Mouse (Mus musculus): ENCODE results near the gene Smpd1. TPM values are rescaled to one million over a fixed set of nuclear protein-coding genes. Genes with fewer than 3 reads are reported as not detected.
A peak's percentile ranks its signal among the peaks of the same experiment; 100 is the strongest.

The Smpd1 gene
- polyA plus RNA-seq, 1 experiment from 2014 or later = 40.8 TPM

DNA sequence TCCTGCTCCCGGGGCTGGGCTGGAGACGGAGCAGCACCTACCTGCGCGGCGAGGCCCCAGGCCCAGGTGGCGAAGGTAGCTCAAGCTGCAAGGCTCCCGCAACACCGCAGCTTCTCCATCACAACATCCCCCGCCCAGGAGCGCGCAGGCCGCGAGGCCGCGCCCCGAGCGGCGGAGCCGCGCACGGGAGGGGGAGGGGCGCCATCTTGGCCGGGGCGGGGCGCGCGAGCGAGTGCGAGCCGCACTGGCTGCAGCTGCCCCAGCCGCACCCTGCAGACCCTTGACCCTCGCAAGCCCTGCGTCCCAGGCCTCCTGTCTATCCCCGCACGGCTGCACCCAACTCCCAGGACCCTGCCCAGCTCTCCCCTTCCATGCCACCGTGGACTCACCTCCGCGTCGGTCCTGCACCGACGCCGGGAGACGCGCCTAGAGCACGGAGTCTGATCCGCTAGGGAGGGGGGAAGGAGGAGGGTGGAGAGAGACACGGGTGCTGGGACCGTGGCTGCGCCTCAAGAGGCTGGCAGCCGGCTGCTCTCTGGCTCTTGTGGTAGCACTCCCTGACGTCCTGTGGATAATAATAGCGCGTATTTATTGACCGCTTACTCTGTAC lies 27.0 kb downstream of the Smpd1 start, which contains the start of gene Apbb1:
TSS of gene Apbb1 (minus strand) at position 560 of the 610 bp plus-strand sequence.
- peak; percentile 85 for ATAC-seq (ENCODE audit: insufficient number of reproducible peaks, insufficient read depth, low FRiP score, low TSS enrichment)
- H3K9me3 ChIP-seq = no peaks in the 10 kb centered on the region
- no peaks in the 10 kb centered on the region for H3K36me3 ChIP-seq
- peak within 1 kb of the TSS; percentile 66 for H3K4me3 ChIP-seq
- no peaks in the 10 kb centered on the region for H3K27me3 ChIP-seq
- peak within 1 kb of the TSS; percentile 79 for H3K27ac ChIP-seq
- peak within 1 kb of the TSS; percentile 76 for H3K4me2 ChIP-seq (replicated peaks)
- peak within 1 kb of the TSS; percentile 78 for H3K9ac ChIP-seq
- under 1% methylated on average over 44 of the region's 54 CpGs for WGBS
- peaks cover 28% of the 10 kb centered on the region for H3K4me1 ChIP-seq

DNA sequence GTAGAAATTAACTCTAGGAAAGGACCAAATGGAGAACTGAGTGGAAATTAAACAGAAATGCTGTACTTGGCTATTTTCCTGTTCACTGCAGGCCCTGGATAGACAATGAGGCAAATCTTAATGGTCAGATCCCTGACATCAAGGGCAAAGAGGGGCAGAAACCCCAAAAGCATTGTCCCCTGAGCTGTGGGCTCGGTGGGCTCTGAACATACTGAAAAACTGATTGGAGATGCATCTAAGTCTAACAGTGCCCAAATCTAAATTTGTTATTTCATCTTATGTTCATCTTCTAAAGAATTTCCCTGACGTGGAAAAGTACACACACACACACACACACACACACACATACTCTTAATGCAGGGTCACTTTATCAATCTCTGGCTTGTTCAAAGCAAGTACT lies 27.8 kb downstream of the Smpd1 start:
- H3K27ac ChIP-seq = no peak overlapping the region
- no peak overlapping the region for H3K9ac ChIP-seq
- H3K4me2 ChIP-seq (replicated peaks) = peak overlapping the region; percentile 76
- ATAC-seq (ENCODE audit: insufficient number of reproducible peaks, insufficient read depth, low FRiP score, low TSS enrichment) = no peak
- H3K36me3 ChIP-seq = no peaks in the 10 kb centered on the region
- 79% methylated on average over 2 of the region's 2 CpGs for WGBS
- no peaks in the 10 kb centered on the region for H3K9me3 ChIP-seq
- peaks cover 20% of the 10 kb centered on the region for H3K4me1 ChIP-seq
- no peaks in the 10 kb centered on the region for H3K27me3 ChIP-seq
- peak overlapping the region; percentile 66 for H3K4me3 ChIP-seq

DNA sequence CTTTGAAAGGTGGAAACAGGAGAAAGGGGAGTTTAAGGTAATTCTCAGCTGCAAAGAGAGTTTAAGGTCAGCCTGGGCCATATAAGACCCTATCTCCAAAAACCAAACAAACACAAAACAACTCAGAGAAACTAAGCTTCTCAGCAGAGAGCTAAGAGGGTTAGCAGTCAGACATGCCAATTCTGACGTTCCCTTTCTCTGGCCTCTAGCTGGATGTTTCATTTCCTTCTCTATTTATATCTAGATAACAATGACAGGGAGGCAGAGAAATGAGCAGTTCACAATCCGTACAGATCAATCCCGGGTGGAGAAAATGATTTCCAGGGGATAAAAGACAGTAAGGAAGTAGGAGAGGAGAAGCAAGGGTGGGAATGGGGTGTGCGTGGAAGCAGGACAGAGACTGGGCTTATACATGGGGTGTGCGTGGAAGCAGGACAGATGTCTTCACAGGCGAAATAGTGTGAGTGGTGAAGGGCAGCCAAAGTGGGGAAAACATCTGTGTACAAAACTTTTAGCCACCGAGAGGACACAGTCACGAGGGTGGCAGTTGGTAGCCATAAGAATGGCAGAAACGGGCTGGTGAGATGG lies 34.3 kb downstream of the Smpd1 start:
- no peak overlapping the region for H3K27ac ChIP-seq
- no peak overlapping the region for H3K4me2 ChIP-seq (replicated peaks)
- no peaks in the 10 kb centered on the region for H3K27me3 ChIP-seq
- no peaks in the 10 kb centered on the region; the same call in 1 of the 2 replicates for H3K4me1 ChIP-seq
- no peak for ATAC-seq (ENCODE audit: insufficient number of reproducible peaks, insufficient read depth, low FRiP score, low TSS enrichment)
- WGBS = 73% methylated on average over 9 of the region's 9 CpGs
- no peaks in the 10 kb centered on the region for H3K36me3 ChIP-seq
- H3K9me3 ChIP-seq = no peaks in the 10 kb centered on the region
- no peak overlapping the region for H3K4me3 ChIP-seq
- no peak overlapping the region for H3K9ac ChIP-seq

DNA sequence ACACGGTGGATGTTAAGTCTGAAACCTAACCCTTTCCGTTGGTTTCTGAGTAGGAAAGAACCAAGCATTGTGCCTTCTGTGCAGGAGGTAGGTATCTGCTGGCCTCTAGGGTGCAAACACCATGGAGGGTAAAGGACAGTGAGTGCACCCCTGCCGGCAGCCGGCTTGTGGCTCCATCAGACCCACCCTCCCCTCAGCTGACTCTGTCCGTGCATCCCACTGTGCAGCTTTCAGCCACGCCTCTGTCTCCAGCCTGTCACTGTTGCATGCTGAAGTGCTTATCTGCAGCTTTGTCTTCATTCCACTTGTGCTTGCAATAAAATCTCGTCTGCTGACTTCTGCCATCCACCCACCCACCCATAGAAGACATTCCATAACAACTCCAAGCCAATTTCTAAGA lies 35.9 kb downstream of the Smpd1 start:
- ATAC-seq (ENCODE audit: insufficient number of reproducible peaks, insufficient read depth, low FRiP score, low TSS enrichment) = no peak
- H3K27ac ChIP-seq = no peak overlapping the region
- 18% methylated on average over 7 of the region's 7 CpGs for WGBS
- no peaks in the 10 kb centered on the region; the same call in 1 of the 2 replicates for H3K4me1 ChIP-seq
- no peaks in the 10 kb centered on the region for H3K36me3 ChIP-seq
- H3K27me3 ChIP-seq = no peaks in the 10 kb centered on the region
- no peaks in the 10 kb centered on the region for H3K9me3 ChIP-seq
- H3K4me2 ChIP-seq (replicated peaks) = no peak overlapping the region
- H3K4me3 ChIP-seq = no peak overlapping the region
- no peak overlapping the region for H3K9ac ChIP-seq

DNA sequence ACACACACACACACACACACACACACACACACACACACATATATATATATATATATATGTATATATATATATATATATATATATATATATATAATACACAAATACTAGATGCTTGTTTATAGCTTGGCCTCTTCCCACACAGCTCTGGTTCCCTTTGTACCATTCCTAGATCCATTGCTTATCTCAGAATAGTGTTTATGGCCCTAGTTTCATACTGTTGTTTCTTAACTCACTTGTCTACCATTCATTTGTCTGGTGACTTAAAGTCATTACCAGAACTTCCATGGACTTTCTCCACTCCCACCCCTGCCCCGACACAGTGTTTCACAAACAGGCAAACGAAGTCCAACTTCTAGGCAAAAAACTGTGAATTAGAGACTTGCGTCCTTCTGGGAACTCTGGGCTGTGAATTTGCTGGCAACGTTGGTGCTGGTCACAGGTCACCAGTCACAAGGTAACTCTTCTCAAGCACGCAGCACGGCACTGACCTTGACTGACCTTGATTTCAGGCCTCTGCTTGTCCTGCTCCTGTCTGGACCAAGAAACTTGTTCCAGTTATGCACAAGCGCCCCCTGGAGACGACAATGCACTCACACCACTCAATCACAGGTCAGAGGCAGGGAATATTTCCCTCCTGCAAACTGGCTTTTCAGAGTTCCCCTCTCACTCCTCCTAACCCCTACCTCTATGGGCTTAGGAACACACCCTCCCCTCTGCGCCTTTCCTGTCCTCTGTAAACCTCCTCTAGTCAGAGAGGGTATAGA lies 48.9 kb downstream of the Smpd1 start:
- ATAC-seq (ENCODE audit: insufficient number of reproducible peaks, insufficient read depth, low FRiP score, low TSS enrichment) = no peak
- Histone ChIP-seq H3K36me3 (no peaks in the 10 kb centered on the region), H3K9me3 (0 out of 2 replicates have a peak, but pooled peaks cover 5% of the 10 kb centered on the region), H3K27ac (no peak overlapping the region), H3K4me1 (no peaks in the 10 kb centered on the region), H3K4me3 (no peak overlapping the region), H3K9ac (no peak overlapping the region), H3K4me2 (replicated peaks) (no peak overlapping the region), H3K27me3 (no peaks in the 10 kb centered on the region)
- 31% methylated on average over 9 of the region's 9 CpGs for WGBS

Other genes with a start within 250 kb of the Smpd1 start
- not detected in 2 replicates for gene Olfr689, start 243.2 kb upstream of the Smpd1 start, polyA plus RNA-seq (2016; fragmentation: Nextera tagmentation; extraction: Ambion mirVana)
- gene Olfr690, start 220.3 kb upstream of the Smpd1 start, polyA plus RNA-seq (2016; fragmentation: Nextera tagmentation; extraction: Ambion mirVana) = not detected in 2 replicates
- not detected in 2 replicates for gene Olfr691, start 212.1 kb upstream of the Smpd1 start, polyA plus RNA-seq (2016; fragmentation: Nextera tagmentation; extraction: Ambion mirVana)
- gene Olfr692, start 186.1 kb upstream of the Smpd1 start, polyA plus RNA-seq (2016; fragmentation: Nextera tagmentation; extraction: Ambion mirVana) = not detected in 2 replicates
- not detected in 2 replicates for gene Gm5901, start 179.3 kb upstream of the Smpd1 start, polyA plus RNA-seq (2016; fragmentation: Nextera tagmentation; extraction: Ambion mirVana)
- 46.1 and 47.6 TPM in 2 replicates for gene Fam160a2, start 154.3 kb upstream of the Smpd1 start, polyA plus RNA-seq (2016; fragmentation: Nextera tagmentation; extraction: Ambion mirVana)
- gene Cnga4, start 149.8 kb upstream of the Smpd1 start, polyA plus RNA-seq (2016; fragmentation: Nextera tagmentation; extraction: Ambion mirVana) = 0.08 TPM in 1 of 2 replicates, not detected in the other
- gene Cckbr, start 128.6 kb upstream of the Smpd1 start, polyA plus RNA-seq (2016; fragmentation: Nextera tagmentation; extraction: Ambion mirVana) = 0.31 and 0.47 TPM in 2 replicates
- 36.7 and 40.0 TPM in 2 replicates for gene Cavin3, start 72.1 kb upstream of the Smpd1 start, polyA plus RNA-seq (2016; fragmentation: Nextera tagmentation; extraction: Ambion mirVana)
- 77.5 and 84.7 TPM in 2 replicates for gene Apbb1, start 27.3 kb downstream of the Smpd1 start, polyA plus RNA-seq (2016; fragmentation: Nextera tagmentation; extraction: Ambion mirVana)
- 0.52 and 0.59 TPM in 2 replicates for gene Hpx, start 45.8 kb downstream of the Smpd1 start, polyA plus RNA-seq (2016; fragmentation: Nextera tagmentation; extraction: Ambion mirVana)
- 44.0 and 45.9 TPM in 2 replicates for gene Trim3, start 79.2 kb downstream of the Smpd1 start, polyA plus RNA-seq (2016; fragmentation: Nextera tagmentation; extraction: Ambion mirVana)
- gene Timm10b, start 85.7 kb downstream of the Smpd1 start, polyA plus RNA-seq (2016; fragmentation: Nextera tagmentation; extraction: Ambion mirVana) = 154 and 170 TPM in 2 replicates
- gene Arfip2, start 86.1 kb downstream of the Smpd1 start, polyA plus RNA-seq (2016; fragmentation: Nextera tagmentation; extraction: Ambion mirVana) = 75.0 and 85.3 TPM in 2 replicates
- gene Gm45799, start 86.2 kb downstream of the Smpd1 start, polyA plus RNA-seq (2016; fragmentation: Nextera tagmentation; extraction: Ambion mirVana) = 4.5 and 18.1 TPM in 2 replicates
- 1.0 and 1.5 TPM in 2 replicates for gene Dnhd1, start 96.5 kb downstream of the Smpd1 start, polyA plus RNA-seq (2016; fragmentation: Nextera tagmentation; extraction: Ambion mirVana)
- 248 and 257 TPM in 2 replicates for gene Ilk, start 182.2 kb downstream of the Smpd1 start, polyA plus RNA-seq (2016; fragmentation: Nextera tagmentation; extraction: Ambion mirVana)
- gene Rrp8, start 183.0 kb downstream of the Smpd1 start, polyA plus RNA-seq (2016; fragmentation: Nextera tagmentation; extraction: Ambion mirVana) = 43.3 and 46.1 TPM in 2 replicates
- gene Taf10, start 190.0 kb downstream of the Smpd1 start, polyA plus RNA-seq (2016; fragmentation: Nextera tagmentation; extraction: Ambion mirVana) = 175 TPM in 2 replicates
- 41.9 and 43.3 TPM in 2 replicates for gene Tpp1, start 197.9 kb downstream of the Smpd1 start, polyA plus RNA-seq (2016; fragmentation: Nextera tagmentation; extraction: Ambion mirVana)
- gene Dchs1, start 233.3 kb downstream of the Smpd1 start, polyA plus RNA-seq (2016; fragmentation: Nextera tagmentation; extraction: Ambion mirVana) = 27.3 and 28.5 TPM in 2 replicates

Data from embryonic facial prominence, embryonic 12.5 days (tissue).